Mouse (Mus musculus) erythroblast, embryonic 14.5 days (primary cell): ENCODE measurements around the gene Lrrc66. TPM values are rescaled to one million over a fixed set of nuclear protein-coding genes. Genes with fewer than 3 reads are reported as not detected.

Source experiments
- H3K27me3 ChIP-seq: 2 replicates; pipeline ENCODE4 v1.6.1; 2012; ENCODE audit warnings: inconsistent platforms; ENCODE audit not compliant: control insufficient read depth
- H3K36me3 ChIP-seq: 2 replicates; pipeline ENCODE4 v1.6.1; 2012; ENCODE audit warnings: mild to moderate bottlenecking, inconsistent platforms; ENCODE audit not compliant: control insufficient read depth
- H3K4me1 ChIP-seq: 2 replicates; pipeline ENCODE4 v1.6.1; 2012; ENCODE audit warnings: inconsistent platforms; ENCODE audit not compliant: control insufficient read depth
- H3K4me3 ChIP-seq: replicated peaks from 2 replicates; pipeline ENCODE3; 2012; ENCODE audit warnings: moderate library complexity, mild to moderate bottlenecking, inconsistent platforms
- H3K9me3 ChIP-seq: 2 replicates; pipeline ENCODE4 v1.6.1; 2012; ENCODE audit warnings: low read length, inconsistent platforms, mixed read lengths; ENCODE audit not compliant: control insufficient read depth
- GATA1 ChIP-seq: IDR thresholded peaks from 2 replicates; pipeline ENCODE4 v1.6.1; 2012; ENCODE audit warnings: low read length, inconsistent platforms, mixed read lengths
- TAL1 ChIP-seq: IDR thresholded peaks from 3 replicates; pipeline ENCODE4 v1.6.1; 2012; ENCODE audit warnings: low read length, inconsistent platforms, mixed read lengths
- polyA plus RNA-seq: library from polyadenylated mRNA; stranded (reverse); fragments of >175 nt; gene quantifications from 2 replicates; pipeline ENCODE4 v1.2.3, GENCODE M21; 2012

The Lrrc66 gene
- polyA plus RNA-seq, 1 experiment: not detected

DNA sequence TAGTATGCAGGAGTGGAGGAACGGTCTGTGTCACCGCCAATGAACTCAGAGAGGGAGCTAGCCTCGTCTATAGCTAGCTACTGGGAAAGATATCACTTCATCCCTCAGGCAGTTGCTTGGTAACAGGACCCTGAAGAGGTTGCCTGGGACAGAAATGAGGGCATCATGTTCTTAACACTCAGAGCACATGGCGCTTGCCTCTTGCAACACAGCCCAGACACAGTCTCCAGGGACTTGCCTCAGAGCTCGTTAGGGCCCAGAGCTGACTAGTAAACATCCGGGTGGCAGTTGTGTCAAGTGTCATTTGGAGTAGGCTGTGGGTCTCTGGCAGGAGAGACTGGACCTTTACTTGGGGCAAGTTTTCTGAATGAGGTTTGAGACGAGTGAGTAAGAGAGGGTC, 58.5 kb downstream of the Lrrc66 start:
- TF ChIP-seq GATA1 (no peak), TAL1 (no peak)
- no peaks in the 10 kb centered on the region for H3K9me3 ChIP-seq
- H3K36me3 ChIP-seq: no peaks in the 10 kb centered on the region
- no peak overlapping the region for H3K4me3 ChIP-seq
- H3K4me1 ChIP-seq: no peaks in the 10 kb centered on the region
- H3K27me3 ChIP-seq: no peaks in the 10 kb centered on the region

DNA sequence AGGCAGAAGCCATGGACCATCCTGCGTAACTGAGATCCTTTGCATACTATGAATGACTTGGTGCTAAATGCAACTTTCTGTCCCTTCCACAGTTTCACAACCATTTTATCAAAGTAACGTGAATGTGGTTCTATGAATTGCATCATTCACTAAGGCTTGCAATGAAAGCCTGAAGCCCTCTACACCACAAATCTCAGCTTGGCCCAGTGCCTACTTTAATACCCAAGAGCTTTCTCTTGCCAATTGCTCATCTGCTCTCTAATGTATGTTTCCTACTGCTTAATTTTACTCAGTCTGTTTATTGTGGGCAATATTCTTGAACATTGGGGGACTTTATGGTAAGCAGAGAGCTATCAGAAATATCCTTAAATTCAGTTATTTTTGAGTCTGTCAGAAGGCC, 59.5 kb downstream of the Lrrc66 start:
- Histone ChIP-seq H3K9me3 (no peaks in the 10 kb centered on the region), H3K36me3 (no peaks in the 10 kb centered on the region), H3K4me1 (no peaks in the 10 kb centered on the region), H3K27me3 (no peaks in the 10 kb centered on the region), H3K4me3 (no peak overlapping the region)
- TF ChIP-seq GATA1: no peak
- no peak for TF ChIP-seq TAL1

DNA sequence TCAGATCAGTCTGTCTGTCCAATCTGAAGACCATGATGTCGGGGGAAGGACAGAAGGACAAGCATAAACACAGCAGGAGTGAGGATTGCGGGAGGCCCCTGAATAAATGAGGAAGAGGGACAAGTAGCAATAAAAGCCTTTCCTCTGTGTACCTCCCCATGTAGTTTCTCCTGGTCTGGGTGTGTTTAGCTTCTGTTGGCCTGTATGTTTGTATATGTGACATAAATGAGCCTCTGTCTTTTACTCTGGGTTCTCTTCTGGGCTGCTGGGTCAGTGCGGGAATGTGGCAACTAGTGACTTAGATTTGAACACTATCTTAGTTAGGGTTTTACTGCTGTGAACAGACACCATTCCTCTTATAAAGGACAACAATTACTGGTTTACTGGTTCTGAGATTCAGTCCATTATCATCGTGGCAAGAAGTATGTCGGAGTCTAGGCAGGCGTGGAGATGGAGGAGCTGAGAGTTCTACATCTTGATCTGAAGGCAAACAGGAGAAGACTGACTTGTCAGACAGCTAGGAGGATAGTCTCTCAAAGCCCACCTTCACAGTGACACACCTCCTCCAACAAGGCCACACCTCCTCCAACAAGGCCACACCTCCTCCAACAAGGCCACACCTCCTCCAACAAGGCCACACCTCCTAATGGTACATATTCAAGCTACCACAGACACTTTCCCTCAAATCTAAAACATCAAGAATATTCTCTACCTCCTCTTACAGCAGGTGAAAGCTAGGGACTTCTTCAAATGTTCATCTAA, 60.8 kb downstream of the Lrrc66 start:
- Histone ChIP-seq H3K27me3 (no peaks in the 10 kb centered on the region), H3K36me3 (no peaks in the 10 kb centered on the region), H3K4me3 (no peak overlapping the region), H3K9me3 (no peaks in the 10 kb centered on the region), H3K4me1 (no peaks in the 10 kb centered on the region)
- TF ChIP-seq TAL1 (no peak), GATA1 (no peak)

GRCm38 (mm10) chr5:73569181-73569580, 63.1 kb downstream of the Lrrc66 start:
- Histone ChIP-seq H3K9me3 (no peaks in the 10 kb centered on the region), H3K36me3 (no peaks in the 10 kb centered on the region), H3K4me1 (no peaks in the 10 kb centered on the region), H3K4me3 (no peak overlapping the region), H3K27me3 (no peaks in the 10 kb centered on the region)
- TF ChIP-seq GATA1 (no peak), TAL1 (no peak)

DNA sequence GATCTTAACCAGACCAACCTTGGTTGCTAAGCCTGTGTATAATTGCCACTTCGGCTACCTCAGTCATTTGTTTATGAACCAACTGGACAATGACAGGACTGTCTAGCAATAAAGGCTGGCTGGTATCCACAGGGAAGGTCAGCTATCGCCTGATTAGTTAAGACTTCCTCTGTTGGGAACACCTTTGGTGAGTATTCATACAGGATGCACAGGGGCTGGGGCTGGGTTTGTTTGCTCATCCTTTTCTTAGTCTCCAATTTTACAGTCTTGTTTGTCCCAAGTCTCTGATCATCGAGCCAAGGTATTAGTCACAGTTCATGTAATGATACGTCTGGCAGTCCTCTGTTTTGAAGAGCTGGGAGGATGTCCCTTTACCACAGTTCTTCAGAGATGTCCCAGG, 65.4 kb downstream of the Lrrc66 start:
- Histone ChIP-seq H3K36me3 (no peaks in the 10 kb centered on the region), H3K9me3 (no peaks in the 10 kb centered on the region), H3K4me3 (no peak overlapping the region), H3K4me1 (no peaks in the 10 kb centered on the region), H3K27me3 (no peaks in the 10 kb centered on the region)
- TF ChIP-seq TAL1 (no peak), GATA1 (no peak)

- no peaks in the 10 kb centered on the region for H3K27me3 ChIP-seq
- H3K9me3 ChIP-seq: no peaks in the 10 kb centered on the region
- no peak for TF ChIP-seq GATA1
- TF ChIP-seq TAL1: no peak
- no peaks in the 10 kb centered on the region; the same call in 1 of the 2 replicates for H3K36me3 ChIP-seq
- no peaks in the 10 kb centered on the region for H3K4me1 ChIP-seq
- H3K4me3 ChIP-seq: no peak overlapping the region
These were observed 66.2 kb downstream of the Lrrc66 start for GRCm38 (mm10) chr5:73566119-73566518.

GRCm38 (mm10) chr5:73564038-73564437, 68.3 kb downstream of the Lrrc66 start:
- Histone ChIP-seq H3K9me3 (no peaks in the 10 kb centered on the region), H3K4me1 (no peaks in the 10 kb centered on the region), H3K27me3 (no peaks in the 10 kb centered on the region), H3K36me3 (no peaks in the 10 kb centered on the region; the same call in 1 of the 2 replicates), H3K4me3 (no peak overlapping the region)
- no peak for TF ChIP-seq TAL1
- TF ChIP-seq GATA1: no peak

- Histone ChIP-seq H3K4me1 (no peaks in the 10 kb centered on the region), H3K4me3 (no peak overlapping the region), H3K9me3 (no peaks in the 10 kb centered on the region), H3K27me3 (no peaks in the 10 kb centered on the region), H3K36me3 (peaks cover 10% of the 10 kb centered on the region)
- TF ChIP-seq GATA1 (no peak), TAL1 (no peak)
These were observed 73.6 kb downstream of the Lrrc66 start for GRCm38 (mm10) chr5:73558756-73559155.

- Histone ChIP-seq H3K4me1 (no peaks in the 10 kb centered on the region), H3K9me3 (no peaks in the 10 kb centered on the region), H3K36me3 (peaks cover 15% of the 10 kb centered on the region), H3K4me3 (no peak overlapping the region), H3K27me3 (no peaks in the 10 kb centered on the region)
- no peak for TF ChIP-seq TAL1
- TF ChIP-seq GATA1: no peak
These were observed 75.4 kb downstream of the Lrrc66 start for GRCm38 (mm10) chr5:73556733-73557425.

Other genes starting within 250 kb of the Lrrc66 start
- not detected in 2 replicates for gene Cwh43, start 226.5 kb downstream of the Lrrc66 start, polyA plus RNA-seq
- 0.06 TPM in 1 of 2 replicates, not detected in the other for gene Dcun1d4, start 151.5 kb downstream of the Lrrc66 start, polyA plus RNA-seq
- 0.03 TPM in 1 of 2 replicates, not detected in the other for gene Sgcb, start 15.3 kb upstream of the Lrrc66 start, polyA plus RNA-seq
- gene Spata18, start 18.9 kb upstream of the Lrrc66 start, polyA plus RNA-seq: not detected in 2 replicates